Mouse (Mus musculus): ENCODE results near the gene Arxes2. TPM values are rescaled to one million over a fixed set of nuclear protein-coding genes. Genes with fewer than 3 reads are reported as not detected.

Gene Arxes2
- polyA plus RNA-seq, 1 experiment from 2014 or later = 78.4 TPM

Other genes starting within 250 kb of the Arxes2 start
- 64.4 and 65.9 TPM in 2 replicates for gene Bhlhb9, start 196.2 kb upstream of the Arxes2 start, polyA plus RNA-seq (2014; fragmentation: Nextera tagmentation; extraction: Ambion mirVana)
- 20.7 and 21.5 TPM in 2 replicates for gene Gprasp2, start 154.8 kb upstream of the Arxes2 start, polyA plus RNA-seq (2014; fragmentation: Nextera tagmentation; extraction: Ambion mirVana)
- 27.5 and 27.6 TPM in 2 replicates for gene Arxes1, start 39.5 kb downstream of the Arxes2 start, polyA plus RNA-seq (2014; fragmentation: Nextera tagmentation; extraction: Ambion mirVana)
- 13.5 and 18.9 TPM in 2 replicates for gene Bex2, start 74.4 kb downstream of the Arxes2 start, polyA plus RNA-seq (2014; fragmentation: Nextera tagmentation; extraction: Ambion mirVana)
- gene Nxf3, start 91.4 kb downstream of the Arxes2 start, polyA plus RNA-seq (2014; fragmentation: Nextera tagmentation; extraction: Ambion mirVana) = 0.42 and 0.59 TPM in 2 replicates
- 215 and 217 TPM in 2 replicates for gene Bex4, start 145.2 kb downstream of the Arxes2 start, polyA plus RNA-seq (2014; fragmentation: Nextera tagmentation; extraction: Ambion mirVana)
- gene Tceal8, start 178.5 kb downstream of the Arxes2 start, polyA plus RNA-seq (2014; fragmentation: Nextera tagmentation; extraction: Ambion mirVana) = 263 and 279 TPM in 2 replicates
- 5.6 and 6.9 TPM in 2 replicates for gene Tceal5, start 210.1 kb downstream of the Arxes2 start, polyA plus RNA-seq (2014; fragmentation: Nextera tagmentation; extraction: Ambion mirVana)
- gene Tceal7, start 221.0 kb downstream of the Arxes2 start, polyA plus RNA-seq (2014; fragmentation: Nextera tagmentation; extraction: Ambion mirVana) = 16.0 and 16.7 TPM in 2 replicates
- gene Bex1, start 221.7 kb downstream of the Arxes2 start, polyA plus RNA-seq (2014; fragmentation: Nextera tagmentation; extraction: Ambion mirVana) = 232 and 239 TPM in 2 replicates

All from heart, embryonic 14.5 days (tissue).